Mouse (Mus musculus): ENCODE data around the gene Spata31d1a.

Spata31d1a gene

DNA sequence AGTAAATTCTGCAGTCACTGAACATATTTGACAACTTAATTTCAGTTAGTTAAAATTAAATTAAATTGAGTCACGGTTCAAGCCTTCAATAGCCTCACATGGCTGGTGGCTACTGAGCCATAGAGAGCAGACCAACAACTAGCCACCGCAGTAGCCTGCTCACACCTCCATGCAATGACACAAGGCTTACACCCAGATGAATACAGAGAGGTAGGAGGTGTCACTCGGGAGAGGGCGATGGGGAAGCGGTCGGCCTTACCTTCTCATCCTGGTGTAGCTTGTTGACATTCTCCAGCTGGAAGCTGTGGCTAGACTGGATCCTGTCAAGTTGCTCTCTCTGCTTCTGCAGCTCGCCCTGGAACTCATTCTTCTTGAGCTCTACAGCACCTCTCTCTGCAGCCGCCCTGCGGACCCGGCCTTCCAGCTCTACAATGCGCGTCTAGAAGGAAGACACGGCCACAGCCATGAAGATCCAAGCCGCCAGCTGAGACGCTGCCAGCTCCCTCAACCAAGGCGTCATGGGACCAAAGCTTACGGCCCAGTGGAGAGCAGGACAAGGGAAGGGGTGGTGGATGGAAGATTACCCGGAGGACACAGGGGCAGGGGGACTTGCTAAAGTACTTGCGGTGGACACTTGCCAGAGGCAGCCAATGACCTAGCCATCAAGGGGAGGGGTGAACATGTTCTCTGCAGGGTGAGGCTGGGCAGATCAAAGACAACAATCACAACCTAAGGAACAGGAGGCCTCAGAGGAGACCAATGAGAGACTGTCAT lies 46.0 kb downstream of the Spata31d1a start:
- DNase-seq, result no peak

DNA sequence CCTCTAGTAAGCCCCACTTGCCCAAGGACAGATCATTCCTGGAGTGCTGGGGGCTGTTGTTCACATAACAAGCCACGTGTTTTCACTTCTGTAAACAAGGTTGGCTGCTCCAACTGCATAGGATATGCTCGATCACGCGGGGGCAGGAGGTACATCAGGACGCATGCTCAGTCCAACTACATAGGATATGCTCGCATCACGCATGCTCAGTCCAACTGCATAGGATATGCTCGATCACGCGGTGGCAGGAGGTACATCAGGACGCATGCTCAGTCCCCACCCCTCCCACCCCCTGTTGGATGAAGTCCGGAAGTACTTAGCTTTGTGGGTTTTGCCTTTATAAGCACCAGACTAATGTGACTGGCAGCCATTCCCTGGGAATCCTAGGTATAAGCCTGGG lies 48.2 kb downstream of the Spata31d1a start:
- no peak for DNase-seq

- no peak for DNase-seq
These were observed 48.7 kb downstream of the Spata31d1a start for GRCm38 (mm10) chr13:59661387-59661786.

DNA sequence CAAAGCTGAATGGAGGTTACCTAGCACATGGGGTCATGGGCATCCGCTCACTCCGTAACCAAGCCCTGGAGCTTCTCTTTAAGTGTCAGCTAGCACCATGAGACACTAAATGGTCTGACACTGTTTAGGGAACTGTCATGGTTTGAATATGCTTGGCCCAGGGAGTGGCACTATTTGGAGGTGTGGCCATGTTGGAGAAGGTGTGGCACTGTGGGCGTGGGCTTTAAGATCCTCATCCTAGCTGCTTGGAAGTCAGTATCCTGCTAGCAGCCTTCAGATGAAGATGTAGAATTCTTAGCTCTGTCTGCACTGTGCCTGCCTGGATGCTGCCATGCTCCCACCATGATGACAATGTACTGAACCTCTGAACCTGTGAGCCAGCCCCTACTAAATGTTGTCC lies 49.8 kb downstream of the Spata31d1a start:
- DNase-seq, result no peak

DNA sequence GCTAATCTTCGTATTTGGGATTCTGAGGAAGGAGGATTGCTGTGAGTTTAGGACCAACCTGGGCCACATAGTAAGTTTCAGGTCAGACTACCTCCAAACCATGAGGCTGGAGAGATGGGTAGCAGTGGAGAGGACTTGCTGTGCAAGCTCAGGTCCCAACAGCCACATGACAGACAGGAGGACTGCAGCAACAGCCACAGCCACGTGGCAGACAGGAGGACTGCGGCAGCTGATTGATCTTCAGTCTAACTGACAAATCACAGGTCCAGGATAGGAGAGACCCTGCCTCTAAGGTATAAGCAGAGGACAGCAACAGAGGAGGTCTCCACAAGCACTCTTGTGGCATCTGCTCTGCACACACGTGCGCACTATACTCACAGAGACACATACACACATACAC lies 52.3 kb downstream of the Spata31d1a start:
- no peak for DNase-seq

DNA sequence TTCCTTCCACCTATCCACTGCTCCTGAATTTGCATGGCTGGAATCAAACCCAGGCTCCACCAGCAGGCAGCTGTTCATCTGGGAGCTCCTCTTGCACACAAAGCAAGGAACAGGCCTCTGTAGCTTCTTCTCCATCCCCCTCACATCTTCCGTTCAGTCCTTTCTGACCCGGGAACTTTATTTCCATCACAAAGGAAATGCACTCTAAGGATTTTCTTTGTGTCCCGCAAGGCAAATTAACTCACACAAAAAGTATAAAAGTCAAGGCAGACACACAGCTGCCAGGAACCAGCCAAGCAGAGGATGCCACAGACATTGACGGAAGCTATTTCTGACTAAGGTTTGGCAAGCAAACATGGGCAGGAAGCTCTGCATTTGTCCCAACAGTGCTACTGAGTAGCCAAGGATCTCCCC lies 53.1 kb downstream of the Spata31d1a start:
- DNase-seq, result no peak

GRCm38 (mm10) chr13:59656316-59656832 lies 53.8 kb downstream of the Spata31d1a start:
- DNase-seq, result peak; percentile 13 to 18

- DNase-seq, result no peak
These were observed 54.3 kb downstream of the Spata31d1a start for GRCm38 (mm10) chr13:59655718-59656315.

- DNase-seq, result no peak
These were observed 55.7 kb downstream of the Spata31d1a start for GRCm38 (mm10) chr13:59654465-59654864.

- no peak for DNase-seq
These were observed 57.0 kb downstream of the Spata31d1a start for GRCm38 (mm10) chr13:59653136-59653535.

GRCm38 (mm10) chr13:59652651-59653050 lies 57.5 kb downstream of the Spata31d1a start:
- no peak for DNase-seq
